Mouse (Mus musculus) liver, adult 2 months (tissue): ENCODE results near the gene Catsper2.

Experiments
- CTCF ChIP-seq: fragments of 200-500 bp; IDR thresholded peaks from 2 replicates; pipeline ENCODE4 v1.5.1; 2011; ENCODE audit warnings: low read depth, low read length, control low read depth
- POLR2A ChIP-seq: fragments of 200-500 bp; IDR thresholded peaks from 2 replicates; pipeline ENCODE4 v1.6.1; 2011; ENCODE audit warnings: low read length, control low read depth; ENCODE audit not compliant: insufficient read depth; ENCODE audit errors: extremely low read depth

DNA sequence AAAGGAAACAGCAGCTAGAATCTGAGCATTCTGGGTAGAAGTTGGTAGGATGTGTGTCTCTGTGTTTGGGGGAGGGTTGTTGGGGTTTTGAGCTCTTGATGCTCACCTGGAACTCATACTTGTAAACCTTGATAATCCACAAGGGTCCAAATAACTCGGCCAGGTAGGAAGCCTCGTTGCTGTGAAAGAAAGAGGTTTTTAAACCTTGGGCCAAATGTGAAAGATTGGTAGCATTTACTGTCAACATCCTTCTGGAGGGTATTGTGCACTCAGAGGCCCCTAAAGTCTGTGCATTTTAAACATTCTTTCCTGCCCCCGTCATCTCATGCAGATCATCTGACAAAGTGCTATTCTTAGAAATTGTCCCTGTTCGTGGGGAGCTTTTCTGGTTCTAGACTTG lies 39.4 kb upstream of the Catsper2 start, which contains the start of gene Hypk:
- TF ChIP-seq CTCF (no peak), POLR2A (no peak)
